Mouse (Mus musculus) naive thymus-derived CD4-positive, alpha-beta T cell, adult 2 months (primary cell): ENCODE measurements at regions not wholly inside any gene's neighbourhood (a gene's known extent, or its start where the extent isn't known, plus 50 kb on each side); places are given as distances from the start of the nearest gene placed in this dataset.

ENCODE experiments used
- DNase-seq: peaks from one replicate; pipeline ENCODE4 v3.0.0-alpha.2; 2011; ENCODE audit warnings: low read depth

DNA sequence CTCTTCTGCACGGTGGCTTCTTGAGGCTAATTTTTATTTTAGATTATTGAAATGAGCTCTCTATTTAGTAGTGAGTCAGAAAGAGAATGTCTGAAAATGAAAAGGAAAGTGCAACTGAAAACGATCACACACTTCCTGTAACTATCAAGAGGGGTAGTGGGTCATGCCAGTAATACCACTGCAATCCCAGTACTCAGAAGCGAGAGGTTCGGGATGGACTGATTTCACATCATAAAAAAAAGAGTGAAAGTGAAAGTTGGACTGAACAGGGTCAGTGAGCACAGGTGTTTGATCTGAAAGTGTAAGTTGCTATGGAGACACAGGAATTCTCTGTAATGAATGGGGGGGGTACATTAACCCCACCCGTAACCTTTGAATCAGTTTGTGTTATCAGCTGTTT, 52.9 kb upstream of the Tnfaip3 start:
- peak; percentile 65 for DNase-seq

DNA sequence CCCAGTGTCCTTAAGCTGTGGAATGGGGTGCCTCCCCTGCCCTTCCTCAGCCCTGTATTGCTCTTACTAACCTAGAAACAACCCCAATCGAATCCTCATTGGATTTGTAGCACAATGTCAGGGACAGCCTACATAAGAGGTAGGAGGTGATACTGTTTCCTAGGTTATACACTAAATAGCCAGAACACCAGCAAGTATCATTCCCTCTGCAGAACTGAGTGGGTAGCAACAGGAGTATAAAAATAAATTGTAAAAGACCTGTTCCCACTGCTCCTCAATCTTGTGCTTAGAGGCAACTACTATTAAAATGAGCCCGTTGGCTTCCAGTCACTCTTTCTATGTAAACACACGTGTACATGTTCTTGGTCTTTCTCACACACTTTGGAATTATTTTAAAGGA, 52.2 kb upstream of the Tnfaip3 start:
- DNase-seq, result peak; percentile 35

GRCm38 (mm10) chr10:19066821-19067350, 51.4 kb upstream of the Tnfaip3 start:
- peak; percentile 70 for DNase-seq
